Mouse (Mus musculus) testis, adult 2 months (tissue): ENCODE results near the gene Pias3.

Experiments used
- CTCF ChIP-seq: fragments of 200-500 bp; IDR thresholded peaks from 2 replicates; pipeline ENCODE4 v1.5.1; 2012; ENCODE audit warnings: low read depth, mild to moderate bottlenecking, inconsistent platforms, low read length, moderate library complexity; ENCODE audit not compliant: control insufficient read depth, insufficient read depth, insufficient replicate concordance
- POLR2A ChIP-seq: fragments of 200-500 bp; IDR thresholded peaks from 2 replicates; pipeline ENCODE4 v1.6.1; 2012; ENCODE audit warnings: low read depth, mild to moderate bottlenecking, inconsistent platforms, low read length, moderate library complexity; ENCODE audit not compliant: control insufficient read depth

GRCm38 (mm10) chr3:96728634-96729402 lies 32.6 kb downstream of the Pias3 start:
- TF ChIP-seq CTCF (no peak), POLR2A (no peak)
